Mouse (Mus musculus) liver, adult 2 months (tissue): ENCODE results near the gene Ntn4. TPM values are rescaled to one million over a fixed set of nuclear protein-coding genes. Genes with fewer than 3 reads are reported as not detected.

Experiments used
- DNase-seq: peaks from one replicate; pipeline ENCODE4 v3.0.0-alpha.2; 2011; ENCODE audit warnings: low read depth, low spot score; ENCODE audit errors: extremely low read depth
- H3K27ac ChIP-seq: fragments of 200-500 bp; replicated peaks from 2 replicates; pipeline ENCODE4 v1.5.1; 2012; ENCODE audit warnings: low read depth, mild to moderate bottlenecking, control low read depth, inconsistent platforms, low read length; ENCODE audit not compliant: insufficient read depth
- H3K27me3 ChIP-seq: fragments of 200-500 bp; 2 replicates; pipeline ENCODE4 v1.6.1; 2012; ENCODE audit warnings: mild to moderate bottlenecking, moderate library complexity, low read length, inconsistent platforms; ENCODE audit not compliant: control insufficient read depth, insufficient read depth
- H3K36me3 ChIP-seq: fragments of 200-500 bp; 2 replicates; pipeline ENCODE4 v1.6.1; 2012; ENCODE audit warnings: low read length, inconsistent platforms; ENCODE audit not compliant: control insufficient read depth, insufficient read depth
- H3K4me1 ChIP-seq: fragments of 200-500 bp; 2 replicates; pipeline ENCODE4 v1.6.1; 2011; ENCODE audit warnings: low read length; ENCODE audit not compliant: control insufficient read depth, insufficient read depth
- H3K4me3 ChIP-seq: fragments of 200-500 bp; 2 replicates; pipeline ENCODE4 v1.5.1; 2011; ENCODE audit warnings: low read depth, mild to moderate bottlenecking, control low read depth, low read length, moderate library complexity; ENCODE audit not compliant: insufficient read depth
- H3K79me2 ChIP-seq: fragments of 200-500 bp; 2 replicates; pipeline ENCODE4 v1.6.1; 2012; ENCODE audit warnings: inconsistent platforms, mild to moderate bottlenecking, low read length, moderate library complexity; ENCODE audit not compliant: control insufficient read depth, insufficient read depth
- H3K9ac ChIP-seq: fragments of 200-500 bp; 2 replicates; pipeline ENCODE4 v1.6.1; 2012; ENCODE audit warnings: low read depth, mild to moderate bottlenecking, control low read depth, inconsistent platforms, low read length
- CTCF ChIP-seq: fragments of 200-500 bp; IDR thresholded peaks from 2 replicates; pipeline ENCODE4 v1.5.1; 2011; ENCODE audit warnings: low read depth, low read length, control low read depth
- POLR2A ChIP-seq: fragments of 200-500 bp; IDR thresholded peaks from 2 replicates; pipeline ENCODE4 v1.6.1; 2011; ENCODE audit warnings: low read length, control low read depth; ENCODE audit not compliant: insufficient read depth; ENCODE audit errors: extremely low read depth
- WGBS: fragments of 180-500 bp; shearing (Covaris S2); methylation state at CpG from one replicate; pipeline ENCODE4 v1.1.7; 2018; 5-methylcytosine and 5-hydroxymethylcytosine counted together
- polyA plus RNA-seq: library from polyadenylated mRNA; depleted of rRNA; stranded (reverse); fragments of >200 nt; gene quantifications from 2 replicates; pipeline ENCODE4 v1.2.3, GENCODE M21; 2012
- total RNA-seq: library from RNA; depleted of rRNA; stranded (reverse); fragments of >200 nt; gene quantifications from 2 replicates; pipeline ENCODE4 v1.2.3, GENCODE M21; 2014

Gene Ntn4
- total and polyA plus RNA-seq, 2 experiments: 4.0 to 8.0 TPM

DNA sequence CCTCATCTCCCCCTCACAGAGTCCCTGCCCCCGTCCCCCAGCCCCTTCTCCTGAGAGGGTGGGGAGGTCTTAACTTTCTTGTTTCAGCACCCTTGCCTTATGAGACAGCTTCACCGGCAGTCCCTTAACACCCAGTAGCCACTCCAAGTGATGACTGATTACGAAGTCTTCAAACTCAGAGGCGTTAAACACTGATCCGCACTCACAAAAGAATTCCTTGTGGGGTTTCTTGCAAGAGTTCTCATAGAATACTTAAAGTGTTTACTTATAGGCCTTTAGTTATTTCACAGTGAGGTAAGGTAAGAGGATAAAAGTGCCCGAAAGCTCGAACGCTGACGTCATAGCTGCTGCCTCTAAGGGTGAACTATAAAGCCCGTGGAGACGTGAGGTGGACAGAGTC is 50.9 kb downstream of the Ntn4 start:
- H3K9ac ChIP-seq: no peak overlapping the region
- no peak overlapping the region for H3K4me3 ChIP-seq
- H3K79me2 ChIP-seq: no peaks in the 10 kb centered on the region
- no peaks in the 10 kb centered on the region for H3K27me3 ChIP-seq
- peaks cover 2% of the 10 kb centered on the region; the same call in 1 of the 2 replicates for H3K4me1 ChIP-seq
- no peak for DNase-seq
- H3K36me3 ChIP-seq: no peaks in the 10 kb centered on the region
- 73% methylated on average over 11 of the region's 11 CpGs for WGBS
- TF ChIP-seq POLR2A: no peak
- no peak for TF ChIP-seq CTCF
- no peak overlapping the region for H3K27ac ChIP-seq

GRCm38 (mm10) chr10:93695043-93695791 is 54.7 kb downstream of the Ntn4 start:
- H3K79me2 ChIP-seq: no peaks in the 10 kb centered on the region
- DNase-seq: no peak
- peaks cover 2% of the 10 kb centered on the region; the same call in 1 of the 2 replicates for H3K4me1 ChIP-seq
- H3K27ac ChIP-seq: no peak overlapping the region
- no peak overlapping the region for H3K4me3 ChIP-seq
- WGBS: 84% methylated on average over 21 of the region's 21 CpGs
- TF ChIP-seq CTCF (no peak), POLR2A (no peak)
- no peaks in the 10 kb centered on the region for H3K36me3 ChIP-seq
- H3K27me3 ChIP-seq: no peaks in the 10 kb centered on the region
- no peak overlapping the region for H3K9ac ChIP-seq

GRCm38 (mm10) chr10:93696001-93696400 is 55.5 kb downstream of the Ntn4 start:
- Histone ChIP-seq H3K4me3 (no peak overlapping the region), H3K79me2 (no peaks in the 10 kb centered on the region), H3K27ac (no peak overlapping the region), H3K9ac (no peak overlapping the region), H3K4me1 (peaks cover 2% of the 10 kb centered on the region; the same call in 1 of the 2 replicates), H3K36me3 (no peaks in the 10 kb centered on the region), H3K27me3 (no peaks in the 10 kb centered on the region)
- DNase-seq: no peak
- TF ChIP-seq POLR2A (no peak), CTCF (no peak)
- WGBS: 67% methylated on average over 4 of the region's 4 CpGs

- H3K4me1 ChIP-seq: peaks cover 2% of the 10 kb centered on the region; the same call in 1 of the 2 replicates
- H3K79me2 ChIP-seq: no peaks in the 10 kb centered on the region
- TF ChIP-seq POLR2A (no peak), CTCF (no peak)
- 89% methylated on average over 10 of the region's 10 CpGs for WGBS
- DNase-seq: no peak
- no peak overlapping the region for H3K9ac ChIP-seq
- H3K36me3 ChIP-seq: no peaks in the 10 kb centered on the region
- H3K27ac ChIP-seq: no peak overlapping the region
- H3K27me3 ChIP-seq: no peaks in the 10 kb centered on the region
- H3K4me3 ChIP-seq: no peak overlapping the region
These were observed 57.5 kb downstream of the Ntn4 start for GRCm38 (mm10) chr10:93697866-93698483.

DNA sequence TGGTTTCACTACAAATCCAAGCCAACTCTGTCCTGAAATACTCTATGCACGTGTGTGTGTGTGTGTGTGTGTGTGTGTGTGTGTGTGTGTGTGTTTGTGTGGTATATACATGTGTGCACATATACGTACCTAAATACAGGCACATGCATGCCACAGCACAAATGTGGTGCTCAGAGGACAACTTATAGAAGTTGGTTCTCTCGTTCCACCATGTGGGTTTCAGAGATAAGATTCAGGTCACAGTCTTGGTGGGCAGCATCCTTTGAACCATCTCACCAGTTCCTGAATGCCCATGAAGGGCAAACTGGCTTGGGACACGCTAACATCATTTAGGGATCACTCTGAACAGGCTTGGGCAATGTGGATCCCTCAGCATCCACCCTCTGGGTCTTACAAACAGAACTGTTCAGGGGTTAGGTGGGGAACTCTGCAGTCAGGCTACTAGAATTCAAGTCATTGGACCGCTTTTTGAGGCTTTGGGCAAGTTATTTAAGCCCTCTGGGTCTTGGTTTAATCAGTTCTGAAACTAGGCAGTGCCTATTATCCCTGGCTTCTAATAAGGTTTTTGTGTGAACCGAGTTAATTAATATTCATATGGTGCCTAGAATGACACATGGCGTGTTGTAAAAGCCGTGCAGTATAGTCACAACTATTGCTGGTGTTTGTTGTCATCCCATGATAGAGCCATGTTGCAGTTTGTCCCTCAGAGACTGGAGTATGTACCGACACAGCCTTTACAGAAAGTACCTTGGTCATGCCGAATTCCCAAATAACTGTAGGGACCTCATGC is 59.4 kb downstream of the Ntn4 start:
- H3K4me3 ChIP-seq: no peak overlapping the region
- H3K36me3 ChIP-seq: no peaks in the 10 kb centered on the region
- no peak for DNase-seq
- no peak overlapping the region for H3K27ac ChIP-seq
- peaks cover 2% of the 10 kb centered on the region; the same call in 1 of the 2 replicates for H3K4me1 ChIP-seq
- no peak for TF ChIP-seq CTCF
- no peak for TF ChIP-seq POLR2A
- no peaks in the 10 kb centered on the region for H3K79me2 ChIP-seq
- no peaks in the 10 kb centered on the region for H3K27me3 ChIP-seq
- 83% methylated on average over 10 of the region's 10 CpGs for WGBS
- H3K9ac ChIP-seq: no peak overlapping the region
